Mouse (Mus musculus): Measurements from ENCODE around the gene Trove2.
A peak's percentile ranks its signal among the peaks of the same experiment; 100 is the strongest.
"Not testable (repeated sequence)": the region's sequence is repeated elsewhere in the genome, so short reads cannot be mapped to it uniquely, and the experiment has no call there.

Trove2 gene

GRCm38 (mm10) chr1:143739361-143740350, 37.2 kb downstream of the Trove2 start:
- peak; percentile 78 for DNase-seq (ENCODE audit: low spot score)

DNA sequence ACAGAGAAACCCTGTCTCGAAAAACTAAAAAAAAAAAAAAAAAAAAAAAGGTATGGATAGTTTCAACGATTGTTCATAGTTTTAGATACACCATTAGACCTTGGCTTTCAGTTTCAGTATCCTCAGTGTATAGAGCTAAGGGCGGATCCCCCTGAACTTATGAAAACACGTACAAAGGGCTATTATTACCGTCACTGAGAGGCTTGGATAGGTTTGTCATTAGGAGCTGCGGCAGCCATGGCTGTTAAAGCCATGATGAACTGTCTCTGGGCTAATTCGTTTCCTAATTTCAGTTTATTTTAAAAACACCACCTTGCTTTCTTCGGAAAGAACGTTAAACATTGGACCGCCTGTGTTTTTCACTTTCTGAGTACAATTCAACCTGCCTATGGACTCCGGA, 38.1 kb downstream of the Trove2 start:
- DNase-seq (ENCODE audit: low spot score) = peak; percentile 26

DNA sequence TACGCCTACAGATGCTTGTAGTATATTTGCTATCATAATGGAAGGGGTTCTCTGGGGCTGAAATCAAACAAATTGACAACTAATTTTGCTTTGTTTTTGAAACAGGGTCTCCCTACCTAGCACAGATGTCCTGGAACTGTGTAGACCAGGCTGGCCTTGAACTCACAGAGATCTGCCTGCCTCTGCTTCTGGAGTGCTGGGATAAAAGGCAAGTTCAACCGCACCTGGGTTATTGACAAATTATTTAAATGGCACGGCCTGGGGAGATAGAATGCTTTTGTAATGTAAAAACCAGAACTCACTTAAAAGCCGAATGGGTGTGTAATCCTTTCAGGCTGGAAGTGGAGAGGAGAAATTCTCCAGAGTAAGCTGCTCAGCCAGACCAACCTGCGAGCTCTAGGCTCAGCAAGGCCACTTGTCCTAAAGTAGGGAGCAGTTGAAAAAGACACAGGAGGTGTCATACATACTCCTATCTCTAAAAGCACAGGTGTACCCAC, 42.9 kb downstream of the Trove2 start:
- no peak for DNase-seq (ENCODE audit: low spot score)

GRCm38 (mm10) chr1:143731691-143732090, 45.2 kb downstream of the Trove2 start:
- no peak for DNase-seq (ENCODE audit: low spot score)

DNA sequence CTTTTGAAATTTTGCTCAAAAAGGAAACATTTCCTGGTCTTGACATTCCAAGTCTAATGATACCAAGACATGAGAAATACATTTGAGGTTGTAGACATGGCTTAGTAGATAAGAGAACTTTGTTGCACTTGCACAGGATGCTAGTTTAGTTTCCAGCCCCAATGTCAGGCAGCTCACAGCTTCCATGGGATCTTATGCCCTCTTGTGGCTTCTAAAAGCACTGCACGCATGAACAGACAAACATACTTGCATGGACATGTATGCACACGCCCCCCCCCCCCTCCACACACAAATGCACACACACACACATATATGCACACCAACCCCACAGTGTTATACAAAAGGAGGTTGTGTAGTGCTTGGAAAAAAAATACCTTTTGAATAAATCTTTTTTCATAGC, 46.0 kb downstream of the Trove2 start:
- peak; percentile 68 for DNase-seq (ENCODE audit: low spot score)

- DNase-seq (ENCODE audit: low spot score) = no peak
Measured at GRCm38 (mm10) chr1:143727701-143728445, 49.0 kb downstream of the Trove2 start.

DNA sequence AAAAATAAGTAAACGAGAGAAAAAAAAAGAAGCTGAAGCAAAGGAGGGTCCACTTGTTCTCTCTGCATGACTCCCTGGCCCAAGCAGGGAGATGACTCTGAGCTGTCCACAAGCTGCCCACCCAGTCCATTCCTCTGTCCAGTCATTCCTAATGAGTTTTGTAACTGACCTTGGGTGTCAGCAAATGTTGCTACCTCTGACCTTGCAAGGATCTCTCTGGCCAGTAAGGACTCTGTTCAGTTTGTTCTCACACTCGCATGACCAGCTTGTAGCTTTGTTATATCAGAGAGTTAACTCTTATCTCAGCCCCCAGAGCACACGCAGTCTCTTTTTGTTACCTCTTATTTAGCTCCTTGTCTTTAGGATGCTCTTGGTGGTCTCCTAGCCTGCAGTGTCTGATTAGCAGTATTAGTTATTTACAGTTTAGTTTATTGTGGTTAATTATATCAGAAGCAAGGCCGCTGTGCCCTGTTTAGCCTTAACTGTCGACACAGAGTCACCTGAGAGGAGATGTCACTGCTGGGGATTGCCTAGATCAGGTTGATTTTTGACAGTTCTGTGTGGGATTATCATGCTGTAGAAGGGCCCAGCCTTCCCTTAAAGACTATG, 52.3 kb downstream of the Trove2 start:
- no peak for DNase-seq (ENCODE audit: low spot score)

DNA sequence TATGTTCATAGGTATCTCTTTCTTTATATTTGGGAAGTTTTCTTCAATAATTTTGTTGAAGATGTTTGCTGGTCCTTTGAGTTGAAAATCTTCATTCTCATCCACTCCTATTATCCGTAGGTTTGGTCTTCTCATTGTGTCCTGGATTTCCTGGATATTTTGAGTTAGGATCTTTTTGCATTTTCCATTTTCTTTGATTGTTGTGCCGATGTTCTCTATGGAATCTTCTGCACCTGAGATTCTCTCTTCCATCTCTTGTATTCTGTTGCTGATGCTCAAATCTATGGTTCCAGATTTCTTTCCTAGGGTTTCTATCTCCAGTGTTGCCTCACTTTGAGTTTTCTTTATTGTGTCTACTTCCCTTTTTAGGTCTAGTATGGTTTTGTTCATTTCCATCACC, 60.8 kb downstream of the Trove2 start, which contains the start of gene Glrx2:
Gene Glrx2, plus strand, starts transcription at position 301 of the 400 bp plus-strand sequence.
- DNase-seq (ENCODE audit: low spot score) = not testable (repeated sequence)

DNA sequence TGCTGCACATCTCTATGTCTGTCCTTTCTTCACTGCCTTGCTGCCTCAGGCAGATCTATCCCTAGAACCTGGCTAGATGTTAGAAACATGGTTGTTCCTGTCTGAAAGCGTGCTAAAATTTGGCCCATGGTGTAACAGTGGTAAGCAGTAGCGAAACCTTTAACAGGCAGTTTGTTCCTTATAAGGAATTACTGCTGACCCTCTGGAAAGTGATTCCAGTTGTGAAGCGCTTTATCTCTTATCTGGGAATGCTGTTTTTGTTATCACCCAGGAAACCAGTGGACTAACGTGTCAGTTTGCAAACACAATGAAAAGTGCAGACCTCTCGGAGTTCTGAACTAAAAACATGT, 66.3 kb downstream of the Trove2 start:
- DNase-seq (ENCODE audit: low spot score) = no peak

DNA sequence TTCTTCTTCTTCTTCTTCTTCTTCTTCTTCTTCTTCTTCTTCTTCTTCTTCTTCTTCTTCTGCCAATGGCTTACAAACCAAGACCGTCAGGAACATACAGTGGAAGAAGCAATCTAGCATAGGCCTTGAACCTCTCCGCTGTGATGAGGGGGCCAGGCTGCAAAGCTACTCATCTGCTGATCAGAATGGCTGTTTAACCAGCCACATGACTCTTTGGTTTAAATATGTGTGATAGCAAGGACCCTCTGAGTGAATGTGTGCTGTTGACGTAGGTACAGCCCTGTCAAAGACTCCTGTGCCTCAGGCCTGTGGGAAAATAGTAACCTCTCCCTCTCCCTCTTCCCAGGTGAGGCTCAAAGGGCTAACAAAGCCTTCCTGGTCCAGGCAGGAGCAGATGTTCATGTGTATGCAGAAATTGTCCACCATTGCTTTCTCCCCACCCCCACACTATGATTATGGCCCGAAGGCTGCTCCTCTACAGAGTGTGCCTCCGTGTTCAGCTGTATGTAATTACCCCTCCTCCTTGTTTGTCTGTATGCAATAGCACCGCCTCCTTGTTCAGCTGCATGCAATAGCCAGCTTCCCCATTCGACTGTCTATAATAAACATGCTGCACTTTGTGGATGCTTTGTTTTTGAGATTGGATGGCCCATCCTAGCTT, 66.8 kb downstream of the Trove2 start:
- no peak for DNase-seq (ENCODE audit: low spot score)

- no peak for DNase-seq (ENCODE audit: low spot score)
Measured at GRCm38 (mm10) chr1:143708361-143708760, 68.5 kb downstream of the Trove2 start.

GRCm38 (mm10) chr1:143707006-143707405, 69.9 kb downstream of the Trove2 start:
- DNase-seq (ENCODE audit: low spot score) = no peak

DNA sequence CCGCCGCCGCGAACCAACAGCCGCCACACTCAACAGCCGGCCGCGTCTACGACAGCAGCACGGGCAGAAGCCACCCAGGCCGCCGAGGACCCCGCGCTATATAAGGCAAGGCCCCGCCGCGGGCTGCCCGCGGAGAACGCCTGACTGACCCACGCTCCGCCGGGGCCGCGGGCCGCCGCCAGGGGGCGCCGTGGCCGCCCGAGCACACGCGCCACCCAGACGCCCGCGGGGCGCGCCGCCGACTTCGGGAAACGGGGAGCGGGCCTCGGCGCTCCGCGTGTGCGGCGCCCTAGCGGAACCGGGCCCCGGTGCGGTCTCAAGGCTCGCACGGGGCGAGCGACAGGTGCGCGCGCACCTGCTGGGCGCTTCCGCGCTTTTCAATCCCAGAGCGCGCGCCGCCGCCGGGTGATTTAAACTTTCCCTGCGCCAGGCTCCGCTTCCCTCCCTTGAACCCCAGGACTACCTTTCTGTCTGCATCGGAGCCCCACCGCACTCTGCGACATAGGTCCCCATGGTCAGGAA, 74.1 kb downstream of the Trove2 start, which contains the start of gene Cdc73:
Gene Cdc73, minus strand, starts transcription at position 153 of the 522 bp plus-strand sequence.
- peak; percentile 82 for DNase-seq (ENCODE audit: low spot score)

DNA sequence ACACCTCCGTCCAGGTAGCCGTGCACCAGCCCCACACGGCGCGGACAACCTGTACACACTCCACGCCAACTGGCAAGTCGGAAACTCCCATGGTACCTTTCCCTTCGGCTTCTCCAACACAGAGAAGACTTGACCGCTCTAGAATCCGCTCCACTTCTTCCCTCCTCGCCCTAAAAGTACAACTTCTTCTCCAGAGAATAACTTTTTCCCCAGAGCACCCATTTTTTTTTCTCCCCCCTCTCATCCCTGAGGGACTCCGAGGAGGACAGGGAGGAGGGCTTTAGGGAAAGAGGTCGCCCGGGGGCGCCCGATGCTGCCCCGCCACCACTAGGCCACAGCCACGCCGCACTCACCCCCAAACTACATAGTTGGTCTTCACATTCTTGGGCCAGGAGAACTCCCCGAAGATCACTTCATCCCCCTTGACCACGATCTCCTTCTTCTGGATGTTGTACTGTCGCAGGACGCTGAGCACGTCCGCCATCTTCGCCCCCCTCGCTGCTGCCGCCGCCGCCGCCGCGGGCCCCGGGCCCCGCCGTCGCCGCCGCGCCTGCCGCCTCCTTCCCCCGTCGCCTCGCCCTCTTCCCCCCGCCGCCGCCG, 74.6 kb downstream of the Trove2 start:
- peak; percentile 45 for DNase-seq (ENCODE audit: low spot score)

GRCm38 (mm10) chr1:143701736-143702135, 75.1 kb downstream of the Trove2 start:
- DNase-seq (ENCODE audit: low spot score) = no peak

Data from c-Kit-positive CD71-positive TER-119-positive erythroid progenitor cells, embryonic 14.5 days (primary cell).